Mouse (Mus musculus) midbrain, postnatal 0 days (tissue): ENCODE data around the gene Men1. TPM values are rescaled to one million over a fixed set of nuclear protein-coding genes. Genes with fewer than 3 reads are reported as not detected.
A peak's percentile ranks its signal among the peaks of the same experiment; 100 is the strongest.

Experiments
- ATAC-seq: fragments of 200-750 bp; cut with Nextera tagmentation; 2 replicates; pipeline ENCODE4 v1.8.0; 2017; ENCODE audit warnings: moderate number of reproducible peaks, mild to moderate bottlenecking, moderate TSS enrichment, moderate library complexity; ENCODE audit not compliant: low FRiP score
- DNase-seq: peaks from one replicate; pipeline ENCODE4 v3.0.0-alpha.2; 2015; ENCODE audit warnings: low spot score
- H3K27ac ChIP-seq: fragments of 300-500 bp; sonication (generic); 2 replicates; pipeline ENCODE4 v1.5.1; 2014; ENCODE audit warnings: low read depth, mild to moderate bottlenecking, low read length, mixed read lengths
- H3K27me3 ChIP-seq: fragments of 300-500 bp; sonication (generic); 2 replicates; pipeline ENCODE4 v1.6.1; 2014; ENCODE audit warnings: low read length, control low read depth, mixed read lengths; ENCODE audit not compliant: insufficient read depth
- H3K36me3 ChIP-seq: fragments of 300-500 bp; sonication (generic); 2 replicates; pipeline ENCODE4 v1.6.1; 2014; ENCODE audit warnings: low read length, control low read depth, mixed read lengths; ENCODE audit not compliant: insufficient read depth
- H3K4me1 ChIP-seq: fragments of 300-500 bp; sonication (generic); 2 replicates; pipeline ENCODE4 v1.6.1; 2014; ENCODE audit warnings: mild to moderate bottlenecking, control low read depth, antibody characterized with exemption, low read length, mixed read lengths; ENCODE audit not compliant: insufficient read depth
- H3K4me2 ChIP-seq: fragments of 300-500 bp; sonication (generic); 2 replicates; pipeline ENCODE4 v1.6.1; 2014; ENCODE audit warnings: low read depth, mild to moderate bottlenecking, low read length, mixed read lengths; ENCODE audit not compliant: poor library complexity, severe bottlenecking
- H3K4me3 ChIP-seq: fragments of 300-500 bp; sonication (generic); 2 replicates; pipeline ENCODE4 v1.5.1; 2014; ENCODE audit warnings: low read depth, mild to moderate bottlenecking, low read length, moderate library complexity
- H3K9ac ChIP-seq: fragments of 300-500 bp; sonication (generic); replicated peaks from 2 replicates; pipeline ENCODE4 v1.6.1; 2014; ENCODE audit warnings: mild to moderate bottlenecking, low read length, moderate library complexity, mixed read lengths; ENCODE audit not compliant: poor library complexity, severe bottlenecking
- H3K9me3 ChIP-seq: fragments of 300-500 bp; sonication (generic); 2 replicates; pipeline ENCODE4 v1.6.1; 2016; ENCODE audit warnings: low read length, control low read depth
- CTCF ChIP-seq: IDR thresholded peaks from 2 replicates; pipeline ENCODE4 v1.5.1; 2016; ENCODE audit warnings: antibody characterized with exemption, mild to moderate bottlenecking
- WGBS: fragments of 180-500 bp; shearing (Covaris S2); extraction: QIAGEN DNeasy Blood & Tissue Kit; methylation state at CpG from one replicate; pipeline ENCODE4 v1.1.7; 2014; 5-methylcytosine and 5-hydroxymethylcytosine counted together
- polyA plus RNA-seq: library from polyadenylated mRNA; unstranded; fragments of >200 nt; fragmentation: Nextera tagmentation; extraction: Ambion mirVana; gene quantifications from 2 replicates; pipeline ENCODE4 v1.2.1, GENCODE M21; 2015
- total RNA-seq: library from RNA; depleted of rRNA; stranded (reverse); fragments of >200 nt; gene quantifications from 2 replicates; pipeline ENCODE4 v1.2.3, GENCODE M21; 2014

The Men1 gene
- total and polyA plus RNA-seq, 2 experiments from 2014 or later, result 56.8 to 85.6 TPM

- Histone ChIP-seq H3K4me2 (no peak overlapping the region), H3K4me3 (no peak overlapping the region), H3K4me1 (no peaks in the 10 kb centered on the region), H3K36me3 (peaks cover 68% of the 10 kb centered on the region), H3K27ac (no peak overlapping the region), H3K9ac (no peak overlapping the region), H3K9me3 (no peaks in the 10 kb centered on the region), H3K27me3 (no peaks in the 10 kb centered on the region)
- no peak for DNase-seq
- 89% methylated on average over 33 of the region's 42 CpGs for WGBS
- ATAC-seq, result no peak; the same call in 1 of the 2 replicates
- no peak for TF ChIP-seq CTCF
These were observed 40.9 kb downstream of the Men1 start for GRCm38 (mm10) chr19:6375423-6376254.

GRCm38 (mm10) chr19:6376255-6376564 is 41.4 kb downstream of the Men1 start:
- ATAC-seq (no peak), DNase-seq (peak; percentile 50)
- Histone ChIP-seq H3K9me3 (no peaks in the 10 kb centered on the region), H3K9ac (no peak overlapping the region), H3K4me2 (no peak overlapping the region), H3K4me1 (no peaks in the 10 kb centered on the region), H3K27me3 (no peaks in the 10 kb centered on the region), H3K27ac (no peak overlapping the region), H3K36me3 (peaks cover 67% of the 10 kb centered on the region), H3K4me3 (no peak overlapping the region)
- 77% methylated on average over 14 of the region's 14 CpGs for WGBS
- peak; percentile 78 for TF ChIP-seq CTCF

- Histone ChIP-seq H3K36me3 (peaks cover 63% of the 10 kb centered on the region), H3K4me3 (no peak overlapping the region), H3K27ac (no peak overlapping the region), H3K9ac (no peak overlapping the region), H3K4me2 (no peak overlapping the region), H3K27me3 (no peaks in the 10 kb centered on the region), H3K4me1 (no peaks in the 10 kb centered on the region), H3K9me3 (no peaks in the 10 kb centered on the region)
- no peak for TF ChIP-seq CTCF
- DNase-seq (no peak), ATAC-seq (no peak)
- WGBS, result 74% methylated on average over 2 of the region's 2 CpGs
These were observed 41.9 kb downstream of the Men1 start for GRCm38 (mm10) chr19:6376643-6377042.

GRCm38 (mm10) chr19:6377327-6378040 is 42.7 kb downstream of the Men1 start:
- no peak overlapping the region for H3K4me3 ChIP-seq
- H3K27ac ChIP-seq, result no peak overlapping the region
- no peak overlapping the region for H3K9ac ChIP-seq
- no peaks in the 10 kb centered on the region for H3K9me3 ChIP-seq
- no peak overlapping the region for H3K4me2 ChIP-seq
- no peaks in the 10 kb centered on the region for H3K4me1 ChIP-seq
- H3K36me3 ChIP-seq, result peaks cover 55% of the 10 kb centered on the region
- H3K27me3 ChIP-seq, result no peaks in the 10 kb centered on the region
- ATAC-seq, result no peak
- no peak for TF ChIP-seq CTCF
- WGBS, result 57% methylated on average over 11 of the region's 11 CpGs
- no peak for DNase-seq

GRCm38 (mm10) chr19:6380411-6381166 is 45.8 kb downstream of the Men1 start:
- no peaks in the 10 kb centered on the region for H3K27me3 ChIP-seq
- DNase-seq, result no peak
- no peak overlapping the region for H3K27ac ChIP-seq
- no peak overlapping the region for H3K9ac ChIP-seq
- TF ChIP-seq CTCF, result no peak
- H3K4me2 ChIP-seq, result no peak overlapping the region
- 94% methylated on average over 9 of the region's 9 CpGs for WGBS
- no peak overlapping the region for H3K4me3 ChIP-seq
- no peaks in the 10 kb centered on the region for H3K4me1 ChIP-seq
- peaks cover 27% of the 10 kb centered on the region for H3K36me3 ChIP-seq
- H3K9me3 ChIP-seq, result no peaks in the 10 kb centered on the region
- ATAC-seq, result no peak
